Mouse (Mus musculus) limb, embryonic 13.5 days (tissue): ENCODE results near the gene Zfp282. TPM values are rescaled to one million over a fixed set of nuclear protein-coding genes. Genes with fewer than 3 reads are reported as not detected.

ENCODE experiments used
- ATAC-seq: fragments of 200-750 bp; cut with Nextera tagmentation; 2 replicates; pipeline ENCODE4 v1.8.0; 2017; ENCODE audit warnings: low read depth, moderate number of reproducible peaks, moderate TSS enrichment; ENCODE audit not compliant: low FRiP score
- H3K27ac ChIP-seq: fragments of 300-500 bp; sonication (generic); 2 replicates; pipeline ENCODE4 v1.5.1; 2015; ENCODE audit warnings: inconsistent platforms, mild to moderate bottlenecking, moderate library complexity
- H3K27me3 ChIP-seq: fragments of 300-500 bp; sonication (generic); 2 replicates; pipeline ENCODE4 v1.6.1; 2015; ENCODE audit warnings: mild to moderate bottlenecking, inconsistent platforms
- H3K36me3 ChIP-seq: fragments of 300-500 bp; sonication (generic); 2 replicates; pipeline ENCODE4 v1.6.1; 2015; ENCODE audit warnings: inconsistent platforms, mild to moderate bottlenecking, moderate library complexity
- H3K4me1 ChIP-seq: fragments of 300-500 bp; sonication (generic); 2 replicates; pipeline ENCODE4 v1.6.1; 2015; ENCODE audit warnings: inconsistent platforms
- H3K4me2 ChIP-seq: fragments of 300-500 bp; sonication (generic); replicated peaks from 2 replicates; pipeline ENCODE4 v1.6.1; 2015; ENCODE audit warnings: inconsistent platforms, mild to moderate bottlenecking, moderate library complexity
- H3K4me3 ChIP-seq: fragments of 300-500 bp; sonication (generic); 2 replicates; pipeline ENCODE4 v1.5.1; 2015; ENCODE audit warnings: moderate library complexity, mild to moderate bottlenecking, inconsistent platforms
- H3K9ac ChIP-seq: fragments of 300-500 bp; sonication (generic); 2 replicates; pipeline ENCODE4 v1.6.1; 2015; ENCODE audit warnings: mild to moderate bottlenecking, inconsistent platforms
- H3K9me3 ChIP-seq: fragments of 300-500 bp; sonication (generic); 2 replicates; pipeline ENCODE4 v1.6.1; 2016; ENCODE audit warnings: inconsistent platforms
- WGBS: fragments of 180-500 bp; shearing (Covaris S2); methylation state at CpG from one replicate; pipeline ENCODE4 v1.1.7; 2015; 5-methylcytosine and 5-hydroxymethylcytosine counted together
- polyA plus RNA-seq: library from polyadenylated mRNA; unstranded; fragments of >200 nt; fragmentation: Nextera tagmentation; extraction: Ambion mirVana; gene quantifications from 2 replicates; pipeline ENCODE4 v1.2.1, GENCODE M21; 2015

Gene Zfp282
- polyA plus RNA-seq, 1 experiment from 2014 or later, result 21.6 TPM

DNA sequence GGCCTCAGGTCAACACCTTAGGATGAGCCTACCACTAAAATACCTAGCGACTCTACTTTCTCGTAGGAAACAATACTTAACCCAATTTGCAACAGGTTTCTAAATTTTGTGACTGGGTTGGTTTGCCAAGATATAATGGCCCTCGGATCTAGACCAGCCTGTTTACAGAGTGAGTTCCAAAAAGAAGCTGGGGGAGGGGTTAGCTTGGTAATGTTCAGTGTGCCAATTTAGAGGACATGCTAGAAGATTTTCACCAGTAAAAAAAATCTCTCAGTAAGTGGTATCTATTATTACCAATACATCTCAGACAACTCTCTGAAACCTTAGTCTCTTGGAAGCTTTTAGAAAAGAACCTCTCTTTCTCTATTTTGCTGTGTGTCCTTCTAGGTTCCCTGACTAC is 66.7 kb downstream of the Zfp282 start:
- Histone ChIP-seq H3K4me2 (peak overlapping the region; percentile 81), H3K27ac (peak overlapping the region; percentile 84), H3K4me3 (peak overlapping the region; percentile 53), H3K9me3 (no peaks in the 10 kb centered on the region), H3K9ac (peak overlapping the region; percentile 86), H3K27me3 (no peaks in the 10 kb centered on the region), H3K36me3 (peaks cover 21% of the 10 kb centered on the region), H3K4me1 (peaks cover 13% of the 10 kb centered on the region)
- WGBS, result 76% methylated on average over 3 of the region's 3 CpGs
- no peak for ATAC-seq

- Histone ChIP-seq H3K27me3 (no peaks in the 10 kb centered on the region), H3K4me3 (no peak overlapping the region), H3K4me1 (peaks cover 11% of the 10 kb centered on the region), H3K4me2 (no peak overlapping the region), H3K36me3 (peaks cover 27% of the 10 kb centered on the region), H3K27ac (no peak overlapping the region), H3K9ac (no peak overlapping the region), H3K9me3 (no peaks in the 10 kb centered on the region)
- ATAC-seq, result no peak
- 94% methylated on average over 4 of the region's 4 CpGs for WGBS
Observed at GRCm38 (mm10) chr6:47947388-47947787, 70.4 kb downstream of the Zfp282 start.

- H3K9ac ChIP-seq, result peak within 1 kb of the TSS; percentile 80
- peak within 1 kb of the TSS; percentile 75 for H3K4me3 ChIP-seq
- ATAC-seq, result peak; percentile 99
- no peaks in the 10 kb centered on the region for H3K9me3 ChIP-seq
- H3K27ac ChIP-seq, result peak within 1 kb of the TSS; percentile 81; the same call in 1 of the 2 replicates
- no peaks in the 10 kb centered on the region for H3K27me3 ChIP-seq
- H3K36me3 ChIP-seq, result peaks cover 32% of the 10 kb centered on the region
- whole genome bisulfite sequencing, result under 1% methylated on average over 31 of the region's 31 CpGs
- H3K4me2 ChIP-seq, result peak within 1 kb of the TSS; percentile 84
- peaks cover 18% of the 10 kb centered on the region for H3K4me1 ChIP-seq
Observed at GRCm38 (mm10) chr6:47953191-47953726, 76.3 kb downstream of the Zfp282 start, which contains the start of gene Zfp956. Zfp956 (plus strand) TSS chr6:47953390.

DNA sequence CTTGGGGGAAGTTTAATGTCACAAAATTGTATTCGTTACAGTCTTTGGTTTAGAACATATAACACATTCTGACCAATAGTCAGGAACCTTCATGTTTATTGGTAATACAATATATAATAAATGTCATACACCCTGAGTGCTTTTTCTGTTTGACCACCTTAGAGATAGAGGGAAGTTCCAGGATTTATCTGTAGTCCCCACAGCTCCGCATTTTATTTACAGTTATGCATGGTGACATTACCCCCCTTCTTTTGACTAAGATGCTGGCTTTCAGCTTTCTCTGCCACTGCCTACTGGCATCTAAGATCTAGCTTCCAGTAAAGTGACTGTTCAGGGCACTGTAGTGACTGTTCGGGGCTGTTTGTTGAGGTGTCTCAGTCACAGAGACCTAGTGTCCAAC is 77.4 kb downstream of the Zfp282 start:
- WGBS, result 86% methylated on average over 3 of the region's 3 CpGs
- Histone ChIP-seq H3K4me2 (peak overlapping the region; percentile 84), H3K27ac (no peak overlapping the region), H3K36me3 (peaks cover 43% of the 10 kb centered on the region), H3K4me3 (peak overlapping the region; percentile 75; the same call in 1 of the 2 replicates), H3K27me3 (no peaks in the 10 kb centered on the region), H3K9me3 (no peaks in the 10 kb centered on the region), H3K4me1 (peaks cover 18% of the 10 kb centered on the region), H3K9ac (peak overlapping the region; percentile 80; the same call in 1 of the 2 replicates)
- no peak for ATAC-seq

- H3K27ac ChIP-seq, result no peak overlapping the region
- no peak overlapping the region for H3K4me2 ChIP-seq
- no peak for ATAC-seq
- no peak overlapping the region for H3K4me3 ChIP-seq
- peaks cover 66% of the 10 kb centered on the region for H3K36me3 ChIP-seq
- H3K4me1 ChIP-seq, result peaks cover 15% of the 10 kb centered on the region
- no peaks in the 10 kb centered on the region for H3K27me3 ChIP-seq
- H3K9ac ChIP-seq, result no peak overlapping the region
- no peaks in the 10 kb centered on the region for H3K9me3 ChIP-seq
Observed at GRCm38 (mm10) chr6:47957816-47958215, 80.8 kb downstream of the Zfp282 start.

Other genes starting within 250 kb of the Zfp282 start
- 282 and 324 TPM in 2 replicates for gene Pdia4, start 63.8 kb upstream of the Zfp282 start, polyA plus RNA-seq
- 5.6 and 6.1 TPM in 2 replicates for gene Zfp786, start 46.3 kb upstream of the Zfp282 start, polyA plus RNA-seq
- 12.4 and 12.6 TPM in 2 replicates for gene Zfp398, start 41.5 kb upstream of the Zfp282 start, polyA plus RNA-seq
- 21.4 and 23.2 TPM in 2 replicates for gene Zfp212, start 43.3 kb downstream of the Zfp282 start, polyA plus RNA-seq
- 13.4 and 17.5 TPM in 2 replicates for gene Zfp956, start 76.2 kb downstream of the Zfp282 start, polyA plus RNA-seq
- gene Zfp777, start 171.7 kb downstream of the Zfp282 start, polyA plus RNA-seq, result 9.1 and 9.4 TPM in 2 replicates
- 19.5 and 21.9 TPM in 2 replicates for gene Zfp746, start 209.4 kb downstream of the Zfp282 start, polyA plus RNA-seq